ENCODE assay signal across 13 mouse cellular contexts in genomic region chr14:80138991-80139791, GRCm38 (mm10).
DNase-seq lines count a peak whose midpoint lies in the region; ATAC-seq lines count a peak whose summit lies in the region.
"Had no signal": no experiment of that assay in that cellular context is flagged by ENCODE, and none has a peak within 500 bp of the region (broad histone marks: within the 10 kb centered on the region; RNA-seq: fewer than 3 reads in every experiment).

No protein-coding gene starts in this region.

- 26% methylated on average over 6 of the region's 6 CpGs for WGBS in kidney, embryonic 15.5 days
- 2% methylated on average over 6 of the region's 6 CpGs for WGBS in forebrain, embryonic 14.5 days
- 14% methylated on average over 6 of the region's 6 CpGs for WGBS in midbrain, embryonic 10.5 days
- WGBS in neural tube, embryonic 15.5 days = 3% methylated on average over 6 of the region's 6 CpGs

- no peak overlapping the region for H3K4me2 ChIP-seq in kidney, embryonic 15.5 days
- 0 out of 2 replicates have a peak overlapping the region, but pooled peaks have one; percentile 12 for H3K4me2 ChIP-seq in forebrain, embryonic 14.5 days (ENCODE audit: low read length)
- H3K4me2 ChIP-seq in neural tube, embryonic 15.5 days = no peak overlapping the region
- H3K4me2 ChIP-seq: liver, embryonic 15.5 days had no signal

- no peaks in the 10 kb centered on the region for H3K27me3 ChIP-seq in kidney, embryonic 15.5 days
- H3K27me3 ChIP-seq in forebrain, embryonic 14.5 days (replicated peaks; ENCODE audit: control insufficient read depth, insufficient read depth, low read length) = no peaks in the 10 kb centered on the region
- H3K27me3 ChIP-seq in midbrain, embryonic 10.5 days (ENCODE audit: low read depth, poor library complexity, severe bottlenecking) = peaks cover 25% of the 10 kb centered on the region; the same call in 1 of the 2 replicates
- H3K27me3 ChIP-seq in neural tube, embryonic 15.5 days (replicated peaks) = no peaks in the 10 kb centered on the region
- H3K27me3 ChIP-seq: liver, embryonic 15.5 days had no signal

- peaks cover 7% of the 10 kb centered on the region; the same call in 1 of the 2 replicates for H3K4me1 ChIP-seq in kidney, embryonic 15.5 days
- peaks cover 22% of the 10 kb centered on the region for H3K4me1 ChIP-seq in forebrain, embryonic 14.5 days (ENCODE audit: control insufficient read depth, insufficient read depth, low read length)
- H3K4me1 ChIP-seq in midbrain, embryonic 10.5 days = peaks cover 50% of the 10 kb centered on the region
- peaks cover 23% of the 10 kb centered on the region for H3K4me1 ChIP-seq in neural tube, embryonic 15.5 days
- H3K4me1 ChIP-seq: liver, embryonic 15.5 days had no signal

- DNase-seq in kidney, adult 9 months = peak; percentile 84
- peak; percentile 73 for DNase-seq in forebrain, embryonic 14.5 days (ENCODE audit: low spot score)
- DNase-seq in midbrain, embryonic 10.5 days (ENCODE audit: low spot score) = peak; percentile 71
- DNase-seq in cerebellum, postnatal 14 days = no peak
- DNase-seq in thymus, postnatal 36 days = no peak
- no peak for DNase-seq in cerebellum, adult 18-20 months
- DNase-seq: left cerebral cortex, postnatal 4 days; spleen, adult 18-20 months had no signal

- H3K4me3 ChIP-seq in kidney, embryonic 15.5 days (replicated peaks) = no peak overlapping the region
- no peak overlapping the region for H3K4me3 ChIP-seq in forebrain, embryonic 14.5 days (ENCODE audit: low read depth, low read length)
- H3K4me3 ChIP-seq in midbrain, embryonic 10.5 days = peak overlapping the region; percentile 35
- H3K4me3 ChIP-seq in neural tube, embryonic 15.5 days (replicated peaks) = no peak overlapping the region
- H3K4me3 ChIP-seq: liver, embryonic 15.5 days had no signal

- no peaks in the 10 kb centered on the region for H3K9me3 ChIP-seq in kidney, embryonic 15.5 days (replicated peaks)
- H3K9me3 ChIP-seq in forebrain, embryonic 14.5 days (replicated peaks; ENCODE audit: control insufficient read depth, low read length) = no peaks in the 10 kb centered on the region
- no peaks in the 10 kb centered on the region for H3K9me3 ChIP-seq in midbrain, embryonic 10.5 days (replicated peaks)
- no peaks in the 10 kb centered on the region for H3K9me3 ChIP-seq in neural tube, embryonic 15.5 days (replicated peaks)
- H3K9me3 ChIP-seq: liver, embryonic 15.5 days had no signal

- H3K36me3 ChIP-seq in kidney, embryonic 15.5 days = no peaks in the 10 kb centered on the region
- H3K36me3 ChIP-seq in forebrain, embryonic 14.5 days (ENCODE audit: control insufficient read depth, insufficient read depth, low read length) = no peaks in the 10 kb centered on the region
- no peaks in the 10 kb centered on the region for H3K36me3 ChIP-seq in midbrain, embryonic 10.5 days
- H3K36me3 ChIP-seq in neural tube, embryonic 15.5 days = no peaks in the 10 kb centered on the region
- H3K36me3 ChIP-seq: G1E; liver, embryonic 15.5 days had no signal

- ATAC-seq in kidney, embryonic 15.5 days (replicated peaks; ENCODE audit: low FRiP score) = no peak
- ATAC-seq in forebrain, embryonic 14.5 days = peak; percentile 79
- peak; percentile 67 for ATAC-seq in neural tube, embryonic 15.5 days (ENCODE audit: low FRiP score)
- ATAC-seq: intestine, embryonic 16.5 days had no signal

- no peak overlapping the region for H3K9ac ChIP-seq in kidney, embryonic 15.5 days
- H3K9ac ChIP-seq in forebrain, embryonic 14.5 days (ENCODE audit: low read length) = no peak overlapping the region; the same call in 1 of the 2 replicates
- 0 out of 2 replicates have a peak overlapping the region, but pooled peaks have one; percentile 5 for H3K9ac ChIP-seq in neural tube, embryonic 15.5 days (replicated peaks)
- H3K9ac ChIP-seq: liver, embryonic 15.5 days had no signal

- H3K27ac ChIP-seq in kidney, embryonic 15.5 days = no peak overlapping the region
- H3K27ac ChIP-seq in forebrain, embryonic 14.5 days (ENCODE audit: low read depth, low read length) = peak overlapping the region; percentile 36; the same call in 1 of the 2 replicates
- H3K27ac ChIP-seq in midbrain, embryonic 10.5 days (replicated peaks) = peak overlapping the region; percentile 81
- peak overlapping the region; percentile 58; the same call in 1 of the 2 replicates for H3K27ac ChIP-seq in neural tube, embryonic 15.5 days (replicated peaks)
- H3K27ac ChIP-seq: liver, embryonic 15.5 days had no signal

Comparison
In these comparisons a context has a peak if more than half of its experiments do, and no peak if none do; other contexts are left out.
1. DNase-seq: peak in kidney, adult 9 months (single experiment), forebrain, embryonic 14.5 days (single experiment) and midbrain, embryonic 10.5 days (single experiment); none in cerebellum, postnatal 14 days (0 of 2), thymus, postnatal 36 days (0 of 2) and cerebellum, adult 18-20 months (0 of 2).